In the genomic region with DNA sequence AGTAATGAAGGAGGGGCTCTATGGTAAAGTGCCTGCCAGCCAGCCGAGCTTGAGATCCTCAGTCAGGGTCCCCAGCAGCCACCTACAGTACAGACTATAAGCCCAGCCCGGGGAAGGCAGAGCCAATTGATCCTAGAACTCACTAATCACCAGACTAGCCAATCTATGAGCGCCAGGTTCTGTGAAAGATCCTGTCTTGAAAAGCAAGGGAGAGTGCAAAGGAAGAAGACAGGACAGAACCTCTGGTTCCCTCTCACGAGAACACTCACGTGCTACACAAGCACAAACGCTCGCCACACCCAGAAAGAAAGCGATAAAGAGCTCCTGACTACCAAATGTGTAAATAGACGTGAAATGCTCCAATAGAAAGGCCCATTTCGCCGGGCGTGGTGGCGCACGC, we compare ENCODE assay signal across 11 mouse cellular contexts. TPM values are rescaled to one million over a fixed set of nuclear protein-coding genes. Genes with fewer than 3 reads are reported as not detected.
DNase-seq lines count a peak whose midpoint lies in the region; ATAC-seq and TF ChIP-seq lines count a peak whose summit lies in the region.
"Had no signal": no experiment of that assay in that cellular context is flagged by ENCODE, and none has a peak within 500 bp of the region (broad histone marks: within the 10 kb centered on the region; RNA-seq: fewer than 3 reads in every experiment).

No protein-coding gene starts in this region.

- no peak overlapping the region for H3K9ac ChIP-seq in liver, embryonic 12.5 days
- no peak overlapping the region for H3K9ac ChIP-seq in intestine, postnatal 0 days (ENCODE audit: low read depth, low read length)

- H3K27me3 ChIP-seq in liver, embryonic 12.5 days (replicated peaks) = no peaks in the 10 kb centered on the region
- H3K27me3 ChIP-seq in intestine, postnatal 0 days (replicated peaks; ENCODE audit: control insufficient read depth, insufficient read depth, low read length) = no peaks in the 10 kb centered on the region
- no peaks in the 10 kb centered on the region for H3K27me3 ChIP-seq in limb, embryonic 10.5 days (ENCODE audit: low read depth, poor library complexity, severe bottlenecking)

- no peak overlapping the region for H3K4me3 ChIP-seq in gastrocnemius, adult 2 months
- no peak overlapping the region for H3K4me3 ChIP-seq in liver, embryonic 12.5 days
- H3K4me3 ChIP-seq in intestine, postnatal 0 days (ENCODE audit: low read depth, low read length) = no peak overlapping the region
- no peak overlapping the region for H3K4me3 ChIP-seq in limb, embryonic 10.5 days

- peak overlapping the region; percentile 79 for H3K27ac ChIP-seq in gastrocnemius, adult 2 months
- H3K27ac ChIP-seq in liver, embryonic 12.5 days = no peak overlapping the region
- H3K27ac ChIP-seq in intestine, postnatal 0 days (ENCODE audit: low read depth, low read length) = peak overlapping the region; percentile 62; the same call in 1 of the 2 replicates
- H3K27ac ChIP-seq in limb, embryonic 10.5 days = no peak overlapping the region

- DNase-seq in gastrocnemius, adult 2 months = no peak
- DNase-seq in gastrocnemius, postnatal 14 days = no peak
- peak; percentile 25 for DNase-seq in liver
- DNase-seq in ES-CJ7 (ENCODE audit: low read depth, low spot score) = peak; percentile 87
- no peak for DNase-seq in limb, embryonic 10.5 days (ENCODE audit: low spot score)
- DNase-seq in gastrocnemius, postnatal 10 days = no peak
- DNase-seq: cerebellum, postnatal 25 days; left cerebral cortex, postnatal 4 days; thymus, adult 2 months had no signal

- intact Hi-C loops in gastrocnemius, adult 2 months (cut with DNase I) = no loop called here
- intact Hi-C loops in gastrocnemius, postnatal 14 days (cut with DNase I; ENCODE audit: low total_unique reads) = no loop called here

- 60% methylated on average over 14 of the region's 14 CpGs for WGBS in liver, embryonic 12.5 days (ENCODE audit: insufficient replicate concordance)
- WGBS in intestine, postnatal 0 days = 53% methylated on average over 14 of the region's 14 CpGs
- 76% methylated on average over 14 of the region's 14 CpGs for WGBS in limb, embryonic 10.5 days

- H3K4me2 ChIP-seq in liver, embryonic 12.5 days = no peak overlapping the region
- H3K4me2 ChIP-seq in intestine, postnatal 0 days (replicated peaks; ENCODE audit: low read depth) = no peak overlapping the region

- no peak for ATAC-seq in liver, embryonic 12.5 days
- ATAC-seq in intestine, postnatal 0 days = peak; percentile 32; the same call in 1 of the 2 replicates

- no peak for TF ChIP-seq CTCF in gastrocnemius, adult 2 months (IDR thresholded peaks at IDR 0.05)
- TF ChIP-seq CTCF in intestine, postnatal 0 days (IDR thresholded peaks at IDR 0.05; ENCODE audit: low read depth) = no peak

- H3K9me3 ChIP-seq in liver, embryonic 12.5 days (replicated peaks) = no peaks in the 10 kb centered on the region
- H3K9me3 ChIP-seq in intestine, postnatal 0 days (ENCODE audit: control insufficient read depth) = no peaks in the 10 kb centered on the region
- H3K9me3 ChIP-seq in limb, embryonic 10.5 days (replicated peaks) = no peaks in the 10 kb centered on the region

- peaks cover 3% of the 10 kb centered on the region for H3K36me3 ChIP-seq in liver, embryonic 12.5 days
- 0 out of 2 replicates have a peak, but pooled peaks cover 1% of the 10 kb centered on the region for H3K36me3 ChIP-seq in intestine, postnatal 0 days (ENCODE audit: control insufficient read depth, insufficient read depth)
- no peaks in the 10 kb centered on the region for H3K36me3 ChIP-seq in limb, embryonic 10.5 days

- peaks cover 23% of the 10 kb centered on the region for H3K4me1 ChIP-seq in liver, embryonic 12.5 days
- no peaks in the 10 kb centered on the region for H3K4me1 ChIP-seq in intestine, postnatal 0 days (replicated peaks; ENCODE audit: control insufficient read depth, insufficient read depth, low read length)
- H3K4me1 ChIP-seq in limb, embryonic 10.5 days = peaks cover 8% of the 10 kb centered on the region

RNA-seq across cellular contexts. Expression of a gene that starts 13.6 kb away (rescaled TPM):
- 10 to 100 TPM in 1 of 2 experiments, 1 to 10 TPM in 1; 8.7 to 12.6 TPM for total RNA-seq in gastrocnemius, adult 2 months (2021)
- 1 to 10 TPM; 7.8 to 8.6 TPM for total RNA-seq in gastrocnemius, postnatal 14 days (2021)
- 3.2 and 3.3 TPM in 2 replicates for polyA plus RNA-seq in liver, embryonic 12.5 days (2016; fragmentation: Nextera tagmentation; extraction: Ambion mirVana)
- polyA plus RNA-seq in intestine, postnatal 0 days (2015; fragmentation: Nextera tagmentation; extraction: Ambion mirVana) = 9.0 and 9.4 TPM in 2 replicates
- polyA plus RNA-seq in limb, embryonic 10.5 days (2016; fragmentation: Nextera tagmentation; extraction: Ambion mirVana) = 4.0 and 4.6 TPM in 2 replicates
- total RNA-seq in gastrocnemius, postnatal 10 days (2021) = 1 to 10 TPM; 4.8 to 5.5 TPM

RNA-seq across cellular contexts. Expression of a gene that starts 37.0 kb away (rescaled TPM):
- 100 to 1,000 TPM; 165 to 166 TPM for total RNA-seq in gastrocnemius, adult 2 months (2021)
- 100 to 1,000 TPM; 136 to 153 TPM for total RNA-seq in gastrocnemius, postnatal 14 days (2021)
- polyA plus RNA-seq in liver, embryonic 12.5 days (2016; fragmentation: Nextera tagmentation; extraction: Ambion mirVana) = 291 and 307 TPM in 2 replicates
- polyA plus RNA-seq in intestine, postnatal 0 days (2015; fragmentation: Nextera tagmentation; extraction: Ambion mirVana) = 599 and 615 TPM in 2 replicates
- polyA plus RNA-seq in limb, embryonic 10.5 days (2016; fragmentation: Nextera tagmentation; extraction: Ambion mirVana) = 236 and 240 TPM in 2 replicates
- 100 to 1,000 TPM; 155 to 161 TPM for total RNA-seq in gastrocnemius, postnatal 10 days (2021)

Comparison
In these comparisons a context has a peak if more than half of its experiments do, and no peak if none do; other contexts are left out.
1. DNase-seq: peak in liver (single experiment) and ES-CJ7 (single experiment); none in gastrocnemius, adult 2 months (single experiment), gastrocnemius, postnatal 14 days (single experiment), limb, embryonic 10.5 days (single experiment) and gastrocnemius, postnatal 10 days (single experiment).
2. H3K27ac ChIP-seq: peak in gastrocnemius, adult 2 months (single experiment) and intestine, postnatal 0 days (single experiment); none in liver, embryonic 12.5 days (single experiment) and limb, embryonic 10.5 days (single experiment).